Mouse (Mus musculus): ENCODE data around the gene Thap4. TPM values are rescaled to one million over a fixed set of nuclear protein-coding genes. Genes with fewer than 3 reads are reported as not detected.

Gene Thap4
- polyA plus RNA-seq, 1 experiment from 2014 or later: 42.9 TPM

GRCm38 (mm10) chr1:93699159-93699558, 55.5 kb downstream of the Thap4 start:
- H3K27ac ChIP-seq: no peak overlapping the region; the same call in 1 of the 2 replicates
- no peak overlapping the region for H3K4me3 ChIP-seq
- peaks cover 32% of the 10 kb centered on the region for H3K4me1 ChIP-seq
- 71% methylated on average over 4 of the region's 4 CpGs for WGBS
- H3K27me3 ChIP-seq (ENCODE audit: insufficient read depth, poor library complexity, severe bottlenecking): no peaks in the 10 kb centered on the region
- H3K36me3 ChIP-seq: peaks cover 29% of the 10 kb centered on the region
- DNase-seq (ENCODE audit: low spot score): no peak
- no peaks in the 10 kb centered on the region for H3K9me3 ChIP-seq

- Histone ChIP-seq H3K9me3 (no peaks in the 10 kb centered on the region), H3K4me3 (no peak overlapping the region), H3K27me3 (ENCODE audit: insufficient read depth, poor library complexity, severe bottlenecking) (no peaks in the 10 kb centered on the region), H3K27ac (peak overlapping the region; percentile 74), H3K36me3 (peaks cover 15% of the 10 kb centered on the region; the same call in 1 of the 2 replicates), H3K4me1 (peaks cover 32% of the 10 kb centered on the region)
- 34% methylated on average over 3 of the region's 3 CpGs for WGBS
- no peak for DNase-seq (ENCODE audit: low spot score)
These were observed 57.3 kb downstream of the Thap4 start for GRCm38 (mm10) chr1:93697317-93697716.

- DNase-seq (ENCODE audit: low spot score): no peak
- WGBS: 35% methylated on average over 6 of the region's 6 CpGs
- peaks cover 32% of the 10 kb centered on the region for H3K4me1 ChIP-seq
- H3K9me3 ChIP-seq: no peaks in the 10 kb centered on the region
- H3K4me3 ChIP-seq: no peak overlapping the region
- no peaks in the 10 kb centered on the region for H3K27me3 ChIP-seq (ENCODE audit: insufficient read depth, poor library complexity, severe bottlenecking)
- H3K36me3 ChIP-seq: peaks cover 30% of the 10 kb centered on the region; the same call in 1 of the 2 replicates
- 0 out of 2 replicates have a peak overlapping the region, but pooled peaks have one; percentile 26 for H3K27ac ChIP-seq
These were observed 59.7 kb downstream of the Thap4 start for GRCm38 (mm10) chr1:93694966-93695365.

- Histone ChIP-seq H3K9me3 (no peaks in the 10 kb centered on the region), H3K27ac (no peak overlapping the region), H3K36me3 (peaks cover 30% of the 10 kb centered on the region; the same call in 1 of the 2 replicates), H3K4me3 (no peak overlapping the region), H3K27me3 (ENCODE audit: insufficient read depth, poor library complexity, severe bottlenecking) (no peaks in the 10 kb centered on the region), H3K4me1 (peaks cover 30% of the 10 kb centered on the region)
- WGBS: 88% methylated on average over 10 of the region's 10 CpGs
- DNase-seq (ENCODE audit: low spot score): no peak
These were observed 60.7 kb downstream of the Thap4 start for GRCm38 (mm10) chr1:93693943-93694342.

GRCm38 (mm10) chr1:93693502-93693901, 61.2 kb downstream of the Thap4 start:
- Histone ChIP-seq H3K9me3 (no peaks in the 10 kb centered on the region), H3K27ac (no peak overlapping the region), H3K36me3 (peaks cover 30% of the 10 kb centered on the region; the same call in 1 of the 2 replicates), H3K4me3 (no peak overlapping the region), H3K27me3 (ENCODE audit: insufficient read depth, poor library complexity, severe bottlenecking) (no peaks in the 10 kb centered on the region), H3K4me1 (peaks cover 31% of the 10 kb centered on the region)
- WGBS: 80% methylated on average over 3 of the region's 3 CpGs
- no peak for DNase-seq (ENCODE audit: low spot score)

- WGBS: 82% methylated on average over 9 of the region's 9 CpGs
- no peak for DNase-seq (ENCODE audit: low spot score)
- peaks cover 36% of the 10 kb centered on the region for H3K4me1 ChIP-seq
- H3K4me3 ChIP-seq: no peak overlapping the region
- H3K36me3 ChIP-seq: peaks cover 36% of the 10 kb centered on the region; the same call in 1 of the 2 replicates
- H3K27me3 ChIP-seq (ENCODE audit: insufficient read depth, poor library complexity, severe bottlenecking): no peaks in the 10 kb centered on the region
- H3K27ac ChIP-seq: no peak overlapping the region
- no peaks in the 10 kb centered on the region for H3K9me3 ChIP-seq
These were observed 61.9 kb downstream of the Thap4 start for GRCm38 (mm10) chr1:93692773-93693172.

GRCm38 (mm10) chr1:93691786-93692357, 62.8 kb downstream of the Thap4 start:
- Histone ChIP-seq H3K27me3 (ENCODE audit: insufficient read depth, poor library complexity, severe bottlenecking) (no peaks in the 10 kb centered on the region), H3K9me3 (no peaks in the 10 kb centered on the region), H3K4me1 (peaks cover 35% of the 10 kb centered on the region), H3K27ac (no peak overlapping the region), H3K36me3 (peaks cover 36% of the 10 kb centered on the region; the same call in 1 of the 2 replicates), H3K4me3 (no peak overlapping the region)
- WGBS: 80% methylated on average over 10 of the region's 10 CpGs
- DNase-seq (ENCODE audit: low spot score): no peak

- Histone ChIP-seq H3K36me3 (peaks cover 36% of the 10 kb centered on the region; the same call in 1 of the 2 replicates), H3K4me1 (peaks cover 35% of the 10 kb centered on the region), H3K4me3 (no peak overlapping the region), H3K27ac (no peak overlapping the region), H3K9me3 (no peaks in the 10 kb centered on the region), H3K27me3 (ENCODE audit: insufficient read depth, poor library complexity, severe bottlenecking) (0 out of 2 replicates have a peak, but pooled peaks cover 5% of the 10 kb centered on the region)
- no peak for DNase-seq (ENCODE audit: low spot score)
- 90% methylated on average over 8 of the region's 8 CpGs for WGBS
These were observed 63.6 kb downstream of the Thap4 start for GRCm38 (mm10) chr1:93691106-93691505.

GRCm38 (mm10) chr1:93689901-93690496, 64.7 kb downstream of the Thap4 start:
- 84% methylated on average over 7 of the region's 7 CpGs for WGBS
- Histone ChIP-seq H3K27me3 (ENCODE audit: insufficient read depth, poor library complexity, severe bottlenecking) (0 out of 2 replicates have a peak, but pooled peaks cover 5% of the 10 kb centered on the region), H3K36me3 (peaks cover 25% of the 10 kb centered on the region; the same call in 1 of the 2 replicates), H3K27ac (no peak overlapping the region), H3K9me3 (no peaks in the 10 kb centered on the region), H3K4me3 (no peak overlapping the region), H3K4me1 (peaks cover 37% of the 10 kb centered on the region)
- DNase-seq (ENCODE audit: low spot score): peak; percentile 70

GRCm38 (mm10) chr1:93688154-93688553, 66.5 kb downstream of the Thap4 start:
- no peak overlapping the region for H3K4me3 ChIP-seq
- 0 out of 2 replicates have a peak, but pooled peaks cover 5% of the 10 kb centered on the region for H3K27me3 ChIP-seq (ENCODE audit: insufficient read depth, poor library complexity, severe bottlenecking)
- WGBS: 67% methylated on average over 8 of the region's 8 CpGs
- H3K27ac ChIP-seq: no peak overlapping the region
- peaks cover 34% of the 10 kb centered on the region for H3K4me1 ChIP-seq
- DNase-seq (ENCODE audit: low spot score): peak; percentile 73
- H3K36me3 ChIP-seq: peaks cover 20% of the 10 kb centered on the region; the same call in 1 of the 2 replicates
- no peaks in the 10 kb centered on the region for H3K9me3 ChIP-seq

- no peaks in the 10 kb centered on the region for H3K9me3 ChIP-seq
- H3K27me3 ChIP-seq (ENCODE audit: insufficient read depth, poor library complexity, severe bottlenecking): 0 out of 2 replicates have a peak, but pooled peaks cover 5% of the 10 kb centered on the region
- 0 out of 2 replicates have a peak overlapping the region, but pooled peaks have one; percentile 7 for H3K27ac ChIP-seq
- peaks cover 34% of the 10 kb centered on the region for H3K4me1 ChIP-seq
- DNase-seq (ENCODE audit: low spot score): no peak
- WGBS: 79% methylated on average over 3 of the region's 3 CpGs
- peak overlapping the region; percentile 77 for H3K4me3 ChIP-seq
- H3K36me3 ChIP-seq: peaks cover 20% of the 10 kb centered on the region; the same call in 1 of the 2 replicates
These were observed 67.7 kb downstream of the Thap4 start for GRCm38 (mm10) chr1:93686961-93687320.

- Histone ChIP-seq H3K9me3 (no peaks in the 10 kb centered on the region), H3K27me3 (ENCODE audit: insufficient read depth, poor library complexity, severe bottlenecking) (0 out of 2 replicates have a peak, but pooled peaks cover 5% of the 10 kb centered on the region), H3K4me3 (peak overlapping the region; percentile 77), H3K36me3 (peaks cover 18% of the 10 kb centered on the region; the same call in 1 of the 2 replicates), H3K27ac (peak overlapping the region; percentile 87), H3K4me1 (peaks cover 34% of the 10 kb centered on the region)
- DNase-seq (ENCODE audit: low spot score): peak; percentile 88
- WGBS: 3% methylated on average over 51 of the region's 51 CpGs
These were observed 68.3 kb downstream of the Thap4 start for GRCm38 (mm10) chr1:93686245-93686960.
